Mouse (Mus musculus) hindbrain, embryonic 11.5 days (tissue): ENCODE results near the gene Syngr4. TPM values are rescaled to one million over a fixed set of nuclear protein-coding genes. Genes with fewer than 3 reads are reported as not detected.

Source experiments
- ATAC-seq: fragments of 200-750 bp; cut with Nextera tagmentation; 2 replicates; pipeline ENCODE4 v1.8.0; 2017; ENCODE audit warnings: mild to moderate bottlenecking, moderate TSS enrichment, moderate library complexity; ENCODE audit not compliant: low FRiP score
- DNase-seq: peaks from one replicate; pipeline ENCODE4 v3.0.0-alpha.2; 2015; ENCODE audit warnings: low spot score
- H3K27ac ChIP-seq: fragments of 300-500 bp; sonication (generic); 2 replicates; pipeline ENCODE4 v1.5.1; 2014; ENCODE audit warnings: mild to moderate bottlenecking, low read depth, low read length
- H3K27me3 ChIP-seq: fragments of 300-500 bp; sonication (generic); 2 replicates; pipeline ENCODE4 v1.6.1; 2014; ENCODE audit warnings: mild to moderate bottlenecking, low read length, moderate library complexity, mixed read lengths; ENCODE audit not compliant: control insufficient read depth, insufficient read depth
- H3K36me3 ChIP-seq: fragments of 300-500 bp; sonication (generic); 2 replicates; pipeline ENCODE4 v1.6.1; 2014; ENCODE audit warnings: mild to moderate bottlenecking, low read length, moderate library complexity, mixed read lengths; ENCODE audit not compliant: control insufficient read depth, insufficient read depth
- H3K4me1 ChIP-seq: fragments of 300-500 bp; sonication (generic); replicated peaks from 2 replicates; pipeline ENCODE4 v1.6.1; 2014; ENCODE audit warnings: low read length, mixed read lengths; ENCODE audit not compliant: control insufficient read depth, insufficient read depth
- H3K4me2 ChIP-seq: fragments of 300-500 bp; sonication (generic); replicated peaks from 2 replicates; pipeline ENCODE4 v1.6.1; 2014; ENCODE audit warnings: mild to moderate bottlenecking, low read depth, low read length
- H3K4me3 ChIP-seq: fragments of 300-500 bp; sonication (generic); 2 replicates; pipeline ENCODE4 v1.5.1; 2014; ENCODE audit warnings: low read depth, low read length
- H3K9ac ChIP-seq: fragments of 300-500 bp; sonication (generic); 2 replicates; pipeline ENCODE4 v1.6.1; 2014; ENCODE audit warnings: low read depth, low read length
- H3K9me3 ChIP-seq: fragments of 300-500 bp; sonication (generic); 2 replicates; pipeline ENCODE4 v1.6.1; 2016; ENCODE audit warnings: low read length; ENCODE audit not compliant: control insufficient read depth
- WGBS: fragments of 180-500 bp; shearing (Covaris S2); extraction: QIAGEN DNeasy Blood & Tissue Kit; methylation state at CpG from one replicate; pipeline ENCODE4 v1.1.7; 2014; 5-methylcytosine and 5-hydroxymethylcytosine counted together
- polyA plus RNA-seq: library from polyadenylated mRNA; unstranded; fragments of >200 nt; fragmentation: Nextera tagmentation; extraction: Ambion mirVana; gene quantifications from 2 replicates; pipeline ENCODE4 v1.2.1, GENCODE M21; 2014

The Syngr4 gene
- polyA plus RNA-seq, 1 experiment from 2014 or later, result 0.99 TPM

DNA sequence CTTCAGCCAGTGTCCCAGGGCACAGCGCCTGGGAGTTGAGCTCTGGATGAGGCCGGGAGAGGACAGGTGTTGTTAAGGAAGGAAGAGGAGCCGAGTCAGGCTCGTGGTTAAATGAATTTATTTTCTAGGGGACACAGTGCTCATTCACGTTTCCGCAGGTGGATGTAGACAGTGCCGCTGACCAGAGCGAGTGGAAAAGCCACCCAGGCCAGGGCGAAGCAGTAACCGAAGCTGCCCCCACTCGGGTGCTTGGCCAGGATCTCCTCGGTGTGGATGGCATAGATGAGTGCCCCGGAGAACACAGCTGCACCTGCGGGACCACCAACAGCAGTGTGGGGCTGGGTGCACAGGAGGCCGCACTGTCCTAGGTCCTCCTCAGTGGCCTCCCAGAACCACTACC lies 21.4 kb upstream of the Syngr4 start:
- no peak overlapping the region for H3K4me2 ChIP-seq
- H3K27ac ChIP-seq, result no peak overlapping the region
- no peak overlapping the region for H3K4me3 ChIP-seq
- 86% methylated on average over 15 of the region's 15 CpGs for WGBS
- no peak for DNase-seq
- H3K4me1 ChIP-seq, result peaks cover 17% of the 10 kb centered on the region
- no peaks in the 10 kb centered on the region for H3K9me3 ChIP-seq
- no peaks in the 10 kb centered on the region for H3K36me3 ChIP-seq
- no peaks in the 10 kb centered on the region for H3K27me3 ChIP-seq
- no peak for ATAC-seq
- H3K9ac ChIP-seq, result no peak overlapping the region

DNA sequence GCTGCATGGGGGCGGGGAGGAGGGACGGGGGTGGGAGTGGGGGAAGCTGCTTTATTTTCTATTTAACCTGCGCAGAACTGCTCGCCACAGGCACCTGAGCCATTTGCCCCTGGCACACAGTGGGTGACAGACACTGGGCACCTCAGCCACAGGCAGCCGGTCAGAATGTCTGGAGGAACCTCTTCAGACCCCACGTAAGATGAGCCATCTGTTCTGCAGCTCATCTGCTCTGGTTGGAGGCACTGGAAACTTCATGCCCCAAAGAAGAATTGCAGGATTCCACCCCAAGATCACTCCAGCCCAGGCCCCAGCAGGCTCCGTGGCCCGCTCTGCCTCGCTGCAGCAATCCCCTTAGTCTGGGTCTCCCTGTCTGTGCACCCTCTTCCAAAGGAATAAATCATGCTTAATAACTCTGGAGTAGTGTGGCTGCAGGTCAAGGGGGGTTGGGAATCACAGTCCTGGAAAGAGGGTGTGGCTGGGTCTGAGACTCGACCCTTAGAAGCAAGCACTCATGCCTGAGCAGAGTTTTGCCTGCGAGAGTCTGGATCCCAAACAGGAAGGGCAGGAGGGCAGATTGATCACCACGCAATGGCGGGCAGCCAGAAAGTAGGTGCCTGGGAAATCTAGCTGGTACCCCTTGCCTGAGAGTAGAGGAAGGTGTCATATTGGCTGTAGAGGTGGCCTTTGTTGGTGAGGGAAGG lies 20.6 kb upstream of the Syngr4 start:
- peak; percentile 12; the same call in 1 of the 2 replicates for ATAC-seq
- WGBS, result 39% methylated on average over 13 of the region's 13 CpGs

DNA sequence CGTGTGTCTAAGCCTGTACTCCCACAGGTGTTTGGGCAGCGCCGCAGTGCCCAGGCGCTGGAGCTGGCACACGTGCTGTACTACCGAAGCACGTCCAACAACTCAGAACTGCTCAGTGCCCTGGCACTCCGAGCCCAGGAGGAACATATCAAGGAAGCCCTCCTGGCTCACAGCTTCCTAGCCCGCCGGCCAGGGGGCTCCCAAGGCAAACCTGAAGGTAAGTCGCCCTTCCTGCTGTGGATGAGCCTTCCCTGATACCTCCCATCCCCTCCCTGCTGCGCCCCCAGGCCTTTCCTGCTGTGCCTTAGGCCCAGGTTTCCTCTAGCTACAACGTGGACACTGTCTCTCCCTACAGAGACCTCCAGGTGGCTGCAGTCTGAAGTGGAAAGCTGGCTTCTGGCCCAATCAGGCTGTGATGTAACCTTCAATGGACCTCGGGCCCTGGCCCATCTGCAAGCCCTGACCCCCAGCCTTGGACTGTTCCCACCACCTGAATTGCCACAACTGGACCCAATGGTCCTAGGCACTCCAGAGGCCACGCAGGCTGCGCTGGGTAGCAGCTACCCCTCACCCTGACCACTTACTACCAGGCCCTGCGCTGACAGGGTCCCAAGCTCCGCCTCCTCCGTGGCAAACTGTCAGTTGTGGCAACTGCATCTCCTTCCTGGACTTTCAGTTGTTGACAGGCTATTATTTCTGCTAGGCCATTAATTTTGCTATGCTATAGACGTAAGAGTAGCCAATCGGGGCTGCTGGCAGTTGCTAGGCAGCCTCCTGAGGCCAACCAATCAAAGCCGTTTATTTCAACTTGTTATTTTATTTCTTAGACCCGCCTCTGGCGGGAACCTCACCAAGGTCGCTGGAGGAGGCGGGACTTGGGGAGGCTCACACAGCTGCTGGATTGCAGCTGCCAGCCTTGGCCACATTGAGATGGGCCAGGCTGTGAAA lies 19.8 kb upstream of the Syngr4 start:
- no peaks in the 10 kb centered on the region for H3K36me3 ChIP-seq
- no peaks in the 10 kb centered on the region for H3K9me3 ChIP-seq
- DNase-seq, result peak; percentile 76
- 37% methylated on average over 25 of the region's 26 CpGs for WGBS
- peak overlapping the region; percentile 32; the same call in 1 of the 2 replicates for H3K9ac ChIP-seq
- H3K4me2 ChIP-seq, result peak overlapping the region; percentile 21
- H3K4me3 ChIP-seq, result peak overlapping the region; percentile 13; the same call in 1 of the 2 replicates
- H3K27ac ChIP-seq, result peak overlapping the region; percentile 67
- no peaks in the 10 kb centered on the region for H3K27me3 ChIP-seq
- peaks cover 12% of the 10 kb centered on the region for H3K4me1 ChIP-seq
- peak; percentile 90 for ATAC-seq

More for the DNA sequence above, 20.6 kb upstream of the Syngr4 start:
- peak overlapping the region; percentile 21; the same call in 1 of the 2 replicates for H3K4me2 ChIP-seq
- peaks cover 12% of the 10 kb centered on the region for H3K4me1 ChIP-seq
- no peak for DNase-seq
- H3K9ac ChIP-seq, result no peak overlapping the region
- H3K36me3 ChIP-seq, result no peaks in the 10 kb centered on the region
- no peaks in the 10 kb centered on the region for H3K27me3 ChIP-seq
- H3K27ac ChIP-seq, result peak overlapping the region; percentile 55; the same call in 1 of the 2 replicates
- H3K4me3 ChIP-seq, result no peak overlapping the region
- no peaks in the 10 kb centered on the region for H3K9me3 ChIP-seq

DNA sequence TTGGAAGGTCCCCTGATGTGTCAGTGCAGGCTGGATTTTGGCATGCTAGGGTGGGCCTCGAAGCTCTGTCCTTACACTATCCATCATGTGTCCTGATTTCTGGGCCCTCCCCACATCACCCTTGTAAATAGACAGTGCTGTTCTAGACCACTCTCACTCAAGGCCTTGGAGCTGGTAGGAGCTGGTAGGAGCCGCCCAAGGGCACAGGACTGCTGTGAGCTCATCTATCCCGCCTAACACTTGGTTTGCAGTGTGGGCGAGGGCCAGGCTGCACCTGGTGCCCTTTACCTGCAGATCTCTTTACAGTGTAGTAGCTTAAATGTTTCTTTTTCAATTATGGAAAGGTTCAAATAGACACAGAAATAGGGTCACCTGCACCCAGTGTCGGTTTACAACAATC lies 18.5 kb upstream of the Syngr4 start:
- Histone ChIP-seq H3K4me1 (peaks cover 12% of the 10 kb centered on the region), H3K27me3 (no peaks in the 10 kb centered on the region), H3K27ac (no peak overlapping the region), H3K9me3 (no peaks in the 10 kb centered on the region), H3K4me3 (no peak overlapping the region), H3K36me3 (no peaks in the 10 kb centered on the region), H3K4me2 (no peak overlapping the region), H3K9ac (no peak overlapping the region)
- DNase-seq, result no peak
- 91% methylated on average over 5 of the region's 5 CpGs for WGBS
- no peak for ATAC-seq

DNA sequence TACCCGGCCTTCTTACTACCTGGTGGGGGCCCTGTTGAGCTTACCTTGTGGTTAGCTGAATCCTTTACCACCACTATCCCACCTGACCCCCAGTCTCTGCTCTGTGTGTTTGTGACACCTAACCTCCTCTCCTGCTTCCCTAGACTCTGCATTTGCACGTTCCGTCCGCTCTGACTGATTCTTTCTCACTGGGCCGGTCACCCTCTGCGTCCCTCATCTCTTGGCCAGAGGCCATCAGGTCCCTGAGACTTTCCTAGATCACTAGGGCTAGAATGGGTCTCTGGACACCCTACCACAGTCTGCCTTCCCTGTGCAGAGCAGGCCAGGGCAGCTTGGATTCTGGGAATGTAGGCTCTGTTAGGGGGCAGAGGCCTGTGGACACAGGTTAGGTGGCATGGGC lies 17.6 kb upstream of the Syngr4 start:
- Histone ChIP-seq H3K9ac (no peak overlapping the region), H3K9me3 (no peaks in the 10 kb centered on the region), H3K27me3 (no peaks in the 10 kb centered on the region), H3K4me3 (no peak overlapping the region), H3K27ac (no peak overlapping the region), H3K36me3 (no peaks in the 10 kb centered on the region), H3K4me2 (no peak overlapping the region), H3K4me1 (peaks cover 12% of the 10 kb centered on the region)
- WGBS, result 86% methylated on average over 6 of the region's 6 CpGs
- ATAC-seq (no peak), DNase-seq (no peak)

DNA sequence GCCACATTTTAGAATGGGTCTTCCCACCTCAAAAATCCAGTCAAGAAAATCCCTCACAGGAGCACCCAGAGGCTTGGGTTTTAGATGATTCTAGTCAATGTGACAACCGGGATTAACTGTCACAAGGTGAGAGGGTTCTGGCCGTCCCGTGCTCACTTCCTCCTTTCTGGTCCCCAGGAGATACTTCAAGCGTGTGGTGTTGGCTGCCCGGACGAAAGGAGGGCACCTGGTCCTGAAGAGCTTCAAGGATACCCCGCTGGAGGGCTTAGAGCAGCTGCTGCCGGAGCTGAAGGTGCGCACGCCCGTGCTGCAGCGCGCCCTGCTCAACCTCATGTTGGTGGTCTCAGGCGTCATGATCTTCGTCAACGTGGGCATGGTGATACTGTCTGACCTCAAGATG lies 12.6 kb upstream of the Syngr4 start:
- Histone ChIP-seq H3K9ac (no peak overlapping the region), H3K4me3 (no peak overlapping the region), H3K9me3 (no peaks in the 10 kb centered on the region), H3K4me2 (no peak overlapping the region), H3K27me3 (no peaks in the 10 kb centered on the region), H3K36me3 (no peaks in the 10 kb centered on the region), H3K4me1 (no peaks in the 10 kb centered on the region), H3K27ac (no peak overlapping the region)
- WGBS, result 97% methylated on average over 16 of the region's 16 CpGs
- DNase-seq (no peak), ATAC-seq (no peak)

- Histone ChIP-seq H3K9me3 (no peaks in the 10 kb centered on the region), H3K27ac (no peak overlapping the region), H3K4me1 (no peaks in the 10 kb centered on the region), H3K4me2 (no peak overlapping the region), H3K36me3 (no peaks in the 10 kb centered on the region), H3K27me3 (no peaks in the 10 kb centered on the region), H3K9ac (no peak overlapping the region), H3K4me3 (no peak overlapping the region)
- ATAC-seq (no peak), DNase-seq (no peak)
Observed at GRCm38 (mm10) chr7:45908384-45908783, 11.9 kb upstream of the Syngr4 start.

DNA sequence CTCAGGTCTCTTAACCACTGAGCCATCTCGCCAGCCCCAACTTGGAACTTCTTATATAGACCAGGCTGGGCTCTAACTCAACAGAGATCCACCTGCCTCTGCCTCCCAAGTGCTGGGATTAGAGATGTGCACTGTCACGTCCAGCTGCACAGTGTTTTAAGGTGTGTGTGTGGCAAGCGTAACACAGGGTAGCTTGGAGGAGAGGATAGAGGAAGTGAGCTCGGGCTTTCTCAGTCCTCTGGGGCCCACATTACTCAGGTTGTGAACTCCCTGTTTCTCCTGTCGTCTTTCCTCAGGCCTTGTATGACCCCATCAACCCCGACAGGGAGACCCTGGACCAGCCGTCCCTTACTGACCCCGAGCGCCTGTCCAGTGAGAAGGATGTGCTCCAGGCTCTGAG lies 10.1 kb upstream of the Syngr4 start:
- no peaks in the 10 kb centered on the region for H3K4me1 ChIP-seq
- ATAC-seq, result no peak
- 89% methylated on average over 9 of the region's 9 CpGs for WGBS

More for the DNA sequence above, 10.1 kb upstream of the Syngr4 start:
- no peaks in the 10 kb centered on the region for H3K36me3 ChIP-seq
- H3K4me3 ChIP-seq, result no peak overlapping the region
- no peak overlapping the region for H3K27ac ChIP-seq
- H3K9me3 ChIP-seq, result no peaks in the 10 kb centered on the region
- H3K27me3 ChIP-seq, result no peaks in the 10 kb centered on the region
- H3K9ac ChIP-seq, result no peak overlapping the region
- H3K4me2 ChIP-seq, result no peak overlapping the region
- no peak for DNase-seq
